Mouse (Mus musculus) kidney, postnatal 36 days (tissue): ENCODE measurements around the gene Mobp.

Experiments used
- DNase-seq, 2 experiments: peaks; one replicate each; pipeline ENCODE4 v3.0.0; 2021 to 2022; ENCODE audit warnings: mixed read lengths in 2 of 2

The Mobp gene

DNA sequence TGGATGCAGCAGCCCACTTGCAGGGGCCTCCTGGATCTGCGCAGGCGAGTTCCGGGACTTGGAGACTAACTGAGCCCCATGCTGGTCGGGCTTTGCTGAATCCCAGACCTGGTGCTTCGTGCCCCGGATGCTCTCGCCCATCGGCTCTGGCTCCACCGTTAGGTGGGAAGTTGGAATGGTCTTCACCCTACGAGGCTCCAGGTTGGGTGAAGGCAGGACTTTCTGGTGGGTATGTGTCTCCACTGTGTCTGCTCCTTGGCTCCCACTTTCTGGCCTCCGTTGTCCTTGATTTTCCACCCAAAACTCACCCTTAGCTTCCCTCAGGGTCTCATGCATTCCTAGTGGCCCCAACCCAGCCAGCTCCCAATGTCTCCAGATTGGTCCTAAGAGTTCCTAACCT is 14.1 kb upstream of the Mobp start:
- no peak for DNase-seq

DNA sequence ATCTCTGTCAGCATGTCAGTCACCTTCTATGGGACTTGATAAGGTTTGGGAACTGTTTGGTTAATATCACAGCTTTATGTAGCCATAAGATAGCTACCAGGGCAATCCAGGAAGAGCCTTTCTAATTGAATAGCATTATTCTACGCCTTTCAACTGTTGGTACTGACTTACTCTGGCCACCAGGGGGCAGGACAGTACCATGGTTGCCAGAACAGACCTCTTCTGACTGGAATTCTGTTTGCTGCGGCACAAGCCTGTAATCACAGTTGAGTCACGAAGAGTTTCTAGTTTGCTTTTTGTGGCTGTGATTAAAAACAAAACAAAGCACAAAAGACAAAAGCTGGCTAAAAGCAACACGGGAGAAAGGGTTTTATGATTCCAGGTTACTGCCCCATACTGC is 8.9 kb upstream of the Mobp start:
- DNase-seq = peak; percentile 64 to 92

DNA sequence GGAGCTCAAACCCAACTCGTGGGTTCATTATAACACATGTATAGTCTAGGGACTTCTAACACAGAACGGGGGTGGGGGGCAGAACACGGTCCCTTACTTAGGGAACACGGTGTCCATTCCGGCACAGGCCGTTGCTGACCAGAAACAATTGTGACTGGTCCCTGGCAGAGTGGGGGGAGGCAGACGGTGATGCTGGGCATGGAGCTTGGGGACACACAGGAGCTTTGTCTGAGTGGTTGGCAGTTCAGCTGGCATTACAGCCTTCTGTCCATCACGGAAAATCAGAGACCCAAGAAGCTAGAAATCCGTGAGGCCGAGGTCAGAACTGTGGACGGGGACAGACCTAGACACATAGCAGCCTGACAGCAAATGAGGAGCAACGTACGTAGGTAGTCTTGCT is 5.0 kb upstream of the Mobp start:
- no peak for DNase-seq

DNA sequence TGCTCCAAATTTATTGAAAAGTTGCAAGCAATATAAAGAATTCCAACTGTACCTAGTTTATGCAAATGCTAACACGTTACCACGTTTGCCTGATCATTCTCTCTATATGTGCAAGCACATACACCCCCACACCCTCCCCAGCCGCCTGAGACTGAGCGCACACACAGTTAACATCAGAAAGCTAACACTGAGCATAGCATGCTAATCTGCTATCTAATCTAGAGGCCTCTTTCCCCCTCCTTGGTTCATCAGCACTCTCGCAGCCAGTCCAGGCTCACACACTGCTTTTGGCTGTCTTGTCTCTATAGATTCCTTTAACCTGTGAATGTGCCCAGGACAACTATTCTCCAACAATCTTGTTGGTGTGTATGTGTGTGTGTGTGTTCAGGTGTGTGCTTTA is 1.6 kb downstream of the Mobp start:
- DNase-seq = no peak

DNA sequence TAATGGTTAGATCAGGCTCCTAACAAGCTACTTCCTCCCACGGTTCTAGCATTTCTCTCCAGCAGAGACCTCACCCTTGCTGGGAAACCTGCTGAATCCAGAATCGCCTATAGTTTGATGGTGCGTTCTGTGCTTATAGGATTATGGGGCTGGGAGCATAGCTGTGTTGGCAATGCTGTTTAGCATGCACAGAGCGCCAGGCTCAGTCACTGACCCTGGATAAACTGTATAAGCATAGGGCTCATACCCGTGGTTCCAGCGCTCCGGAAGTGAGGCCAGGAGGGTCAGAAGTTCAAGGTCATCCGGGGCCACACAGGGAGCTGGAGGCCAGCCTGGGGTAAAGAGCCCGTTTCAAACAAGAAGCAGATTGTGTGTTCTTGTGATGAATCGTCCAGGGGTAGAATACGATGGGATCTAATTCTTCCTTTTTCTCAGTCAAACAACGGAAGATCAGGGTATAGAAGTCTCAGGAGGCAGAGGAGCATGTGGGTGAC is 2.4 kb downstream of the Mobp start:
- no peak for DNase-seq

DNA sequence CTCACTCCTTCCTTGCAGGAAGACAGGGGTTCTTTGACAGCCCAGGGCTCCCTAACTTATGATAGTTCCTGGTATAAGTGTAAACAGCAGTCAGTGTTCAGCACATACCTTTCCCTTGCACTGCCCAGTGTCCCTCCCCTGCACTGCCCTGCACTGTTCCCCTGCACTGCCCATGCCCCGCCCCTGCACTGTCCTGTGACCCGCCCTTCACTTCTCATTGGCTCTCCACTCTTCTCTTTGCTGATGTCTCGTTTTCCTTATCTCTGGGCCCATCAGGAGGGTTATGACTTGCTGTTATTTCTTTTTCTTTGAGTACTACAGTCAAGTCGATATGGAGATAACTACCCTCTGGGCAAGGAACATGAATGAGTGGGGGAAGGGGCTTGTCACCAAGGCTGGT is 8.5 kb downstream of the Mobp start:
- DNase-seq = no peak

DNA sequence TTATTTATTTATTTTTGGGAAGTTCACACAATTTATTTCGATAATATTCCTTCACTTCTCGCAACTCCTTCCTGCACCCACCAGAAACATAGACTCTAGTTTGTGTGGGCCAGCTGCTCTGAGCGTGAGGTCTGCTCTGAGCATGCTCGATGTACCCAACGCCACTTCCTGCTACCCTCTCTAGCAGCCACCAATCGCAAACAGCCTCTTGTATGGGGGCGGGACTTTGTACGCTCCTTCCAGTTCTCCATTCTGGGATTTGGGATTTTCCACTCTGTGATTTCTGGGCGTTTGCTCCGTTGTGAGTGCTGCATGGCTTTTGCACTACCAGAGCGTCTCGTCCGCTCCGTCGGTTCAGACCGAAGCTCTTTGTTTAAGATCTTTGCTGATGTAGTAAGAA is 14.4 kb downstream of the Mobp start:
- no peak for DNase-seq

DNA sequence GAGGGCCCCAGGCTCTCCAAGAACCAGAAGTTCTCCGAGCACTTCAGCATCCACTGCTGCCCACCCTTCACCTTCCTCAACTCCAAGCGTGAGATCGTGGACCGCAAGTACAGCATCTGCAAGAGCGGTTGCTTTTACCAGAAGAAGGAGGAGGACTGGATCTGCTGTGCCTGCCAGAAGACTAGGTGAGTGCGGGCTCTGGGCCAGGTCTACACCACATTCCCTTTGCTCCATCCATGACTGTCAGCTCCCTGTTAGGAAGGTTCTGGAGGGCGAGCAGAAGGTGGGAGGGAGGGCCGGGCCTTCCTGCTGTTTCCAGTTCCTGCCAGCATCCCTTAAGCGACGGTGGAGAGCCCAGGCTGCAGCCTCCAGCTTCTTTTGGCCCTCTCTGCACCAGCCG is 18.3 kb downstream of the Mobp start:
- no peak for DNase-seq

DNA sequence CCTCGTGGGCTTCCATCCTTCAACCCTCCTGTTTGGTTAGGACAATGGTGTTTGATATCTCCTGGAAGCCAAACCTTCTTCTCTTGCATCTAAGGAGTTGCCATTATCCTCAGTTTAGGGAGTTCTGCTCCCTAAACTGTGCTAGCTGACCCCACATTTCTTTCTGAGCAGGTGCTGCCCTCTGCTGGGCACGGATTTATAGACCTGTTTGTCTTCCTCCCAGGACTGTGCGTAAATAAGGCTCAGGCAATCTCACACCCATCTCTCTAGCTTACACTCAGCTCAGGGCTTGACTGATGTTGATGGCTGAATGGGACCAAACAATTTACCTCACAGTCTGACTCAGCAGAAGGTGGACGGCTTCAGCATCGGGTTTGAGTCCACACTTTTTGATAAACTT is 21.8 kb downstream of the Mobp start:
- peak; percentile 42 to 83 for DNase-seq

DNA sequence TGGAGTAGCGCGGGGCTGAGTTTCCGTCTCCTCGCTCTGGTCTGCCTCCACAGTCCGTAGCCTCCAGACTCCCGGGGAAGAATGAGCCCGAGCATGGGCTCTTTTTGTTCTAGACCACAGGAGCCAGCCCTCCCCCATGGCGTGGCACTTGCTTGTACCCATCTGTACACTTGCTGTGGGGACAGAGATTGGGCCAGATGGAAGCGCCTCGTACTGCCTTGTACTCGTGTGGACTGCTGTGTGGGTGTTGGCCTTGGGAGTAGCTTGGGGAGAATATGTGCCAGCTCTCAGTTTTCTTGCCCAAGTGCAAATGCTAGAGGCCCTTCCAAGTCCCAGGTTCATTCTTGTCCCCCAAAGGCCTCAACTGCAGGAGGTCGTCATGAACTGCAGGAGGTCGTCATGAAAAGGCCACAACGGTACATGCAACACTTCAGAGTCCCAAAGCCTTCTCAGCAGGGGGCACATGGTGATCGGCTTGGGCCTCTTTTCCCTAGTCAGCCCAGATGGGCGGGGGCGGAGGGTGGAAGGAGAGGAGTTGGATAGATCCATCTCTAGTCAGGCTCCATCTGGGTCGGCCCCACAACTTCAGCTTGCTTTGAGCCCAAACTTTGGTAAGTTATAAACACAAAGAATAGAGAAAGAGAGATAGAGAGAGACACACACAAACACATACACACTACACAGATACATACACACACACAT is 25.1 kb downstream of the Mobp start:
- no peak for DNase-seq

DNA sequence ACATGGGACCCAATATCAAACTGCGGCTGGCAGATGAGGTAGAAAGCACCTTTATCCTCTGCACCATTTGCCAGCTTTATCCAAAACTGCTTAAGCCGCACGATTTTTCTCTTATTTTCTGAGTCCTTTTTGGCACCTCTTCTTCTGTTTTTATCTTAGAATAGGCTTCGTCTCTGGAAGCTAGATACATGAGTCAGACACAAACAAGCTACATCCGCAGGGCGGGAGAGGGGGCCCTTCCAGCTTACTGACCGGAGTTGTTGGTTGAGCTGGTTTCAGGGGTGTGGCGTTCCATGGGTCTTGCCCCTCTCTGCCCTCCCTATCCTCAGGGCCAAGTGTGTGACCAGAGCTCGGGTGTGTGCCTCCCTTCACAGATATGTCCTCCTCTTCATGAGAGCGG is 29.3 kb downstream of the Mobp start:
- no peak for DNase-seq

DNA sequence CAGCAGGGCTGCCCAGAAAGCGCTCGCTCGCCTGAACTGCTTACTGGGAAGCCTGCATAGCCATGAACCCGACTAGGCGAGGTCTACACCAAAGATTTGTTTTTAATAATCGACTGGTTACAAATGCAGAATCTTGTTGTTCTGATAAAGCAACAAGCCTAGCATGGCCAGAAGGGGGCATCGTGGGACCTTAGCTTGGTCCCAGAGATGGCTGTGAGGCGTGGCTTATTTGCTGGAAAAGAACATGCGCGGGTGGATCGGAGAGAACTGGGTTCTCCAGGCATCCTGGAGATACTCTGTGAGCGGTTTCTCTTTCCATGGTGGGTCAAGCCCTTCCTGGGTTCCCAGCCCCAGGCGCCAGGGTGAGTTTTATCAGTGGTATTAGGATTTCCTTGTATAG is 35.0 kb downstream of the Mobp start:
- DNase-seq = peak; percentile 38 to 72

DNA sequence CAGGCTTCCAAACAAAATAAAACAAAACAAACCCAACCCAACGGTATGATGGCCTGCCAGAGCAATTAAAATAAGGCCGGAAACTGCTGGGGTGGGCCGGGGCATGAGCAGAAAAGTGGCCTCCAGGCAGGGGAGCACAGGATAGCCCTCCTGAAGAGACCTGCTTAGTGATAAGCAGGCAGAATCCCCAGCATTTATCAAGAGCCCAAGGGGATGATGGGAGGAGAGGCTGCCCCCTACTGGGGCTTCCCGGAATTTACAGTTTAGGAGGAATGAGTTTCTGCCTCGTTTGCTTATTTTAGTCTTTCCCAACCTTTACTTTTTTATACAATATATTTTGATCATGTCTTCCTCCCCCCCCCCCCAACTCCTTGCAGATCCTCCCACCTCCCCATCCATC is 37.3 kb downstream of the Mobp start:
- peak in 1 of 2 experiments; percentile 26 for DNase-seq

DNA sequence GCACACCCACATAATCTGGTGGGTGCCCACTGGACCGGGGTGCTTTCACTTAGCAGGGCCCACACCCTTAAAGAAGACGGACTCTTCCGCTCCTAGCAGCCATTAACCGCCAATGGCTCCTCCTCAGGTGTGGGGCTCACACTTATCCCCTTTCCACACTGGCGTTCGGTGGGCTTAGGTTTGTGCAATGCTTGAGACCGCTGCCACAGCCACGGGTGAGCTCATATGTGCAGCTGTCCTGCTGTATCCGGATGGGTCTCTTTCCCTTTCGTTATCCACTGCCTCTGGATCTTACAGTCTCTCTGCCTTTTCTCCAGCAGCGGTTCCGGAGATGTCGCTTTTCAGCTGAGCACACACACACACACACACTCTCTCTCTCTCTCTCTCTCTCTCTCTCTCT is 41.4 kb downstream of the Mobp start:
- no peak for DNase-seq

DNA sequence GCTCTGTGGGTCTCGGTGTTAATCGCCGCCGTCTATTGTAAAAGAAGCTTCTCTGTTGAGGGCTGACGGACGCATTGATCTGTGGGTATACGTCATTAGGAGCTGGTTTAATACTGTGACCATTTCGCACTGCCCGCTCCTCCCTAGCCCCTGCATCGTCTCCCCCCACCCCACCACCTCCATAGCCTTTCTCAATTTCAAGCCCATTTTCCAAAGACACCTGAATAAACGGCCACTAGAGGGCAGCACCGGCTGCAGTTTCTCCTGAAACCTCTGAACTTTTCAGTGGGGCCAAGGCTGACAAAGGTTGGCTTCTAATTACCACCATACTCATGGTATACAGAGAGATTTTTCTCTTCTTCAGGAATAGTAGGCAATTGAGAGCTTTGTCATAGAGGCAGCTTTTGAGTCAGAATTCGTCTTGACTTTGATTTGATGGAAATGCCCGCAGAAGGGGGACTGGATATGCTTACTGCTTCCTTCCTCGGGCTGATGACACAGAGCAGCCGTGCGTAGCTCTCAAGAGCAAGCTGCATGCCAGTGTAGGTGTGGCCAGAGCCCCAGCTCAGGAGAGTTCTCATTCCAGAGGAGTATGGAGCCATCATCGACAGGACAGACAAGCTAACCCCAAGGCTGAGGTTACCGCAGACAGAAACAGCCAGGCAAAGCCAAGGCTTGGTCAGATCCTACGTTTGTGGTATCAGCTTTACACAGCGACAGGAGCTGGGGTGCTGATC is 42.0 kb downstream of the Mobp start:
- peak; percentile 69 to 95 for DNase-seq

DNA sequence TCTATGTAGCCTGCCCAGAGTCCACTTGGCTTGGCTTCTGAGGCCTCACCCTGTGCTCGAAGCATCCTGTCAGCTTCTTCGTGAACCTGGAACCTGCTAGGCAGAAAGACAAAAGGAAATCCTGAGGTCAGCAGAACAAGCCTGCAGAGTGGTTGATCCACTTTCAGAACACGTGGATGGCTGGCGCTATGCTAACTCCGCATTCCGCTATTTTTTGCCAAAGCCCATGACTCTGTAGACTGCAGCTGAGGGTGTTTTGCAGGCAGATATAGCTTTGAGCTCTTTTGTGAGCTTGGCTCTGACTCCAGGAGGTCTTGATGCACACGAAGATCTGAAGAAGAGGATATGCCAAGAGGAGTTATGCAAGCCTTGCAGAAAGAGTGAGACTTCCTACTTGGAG is 43.2 kb downstream of the Mobp start:
- DNase-seq = no peak

DNA sequence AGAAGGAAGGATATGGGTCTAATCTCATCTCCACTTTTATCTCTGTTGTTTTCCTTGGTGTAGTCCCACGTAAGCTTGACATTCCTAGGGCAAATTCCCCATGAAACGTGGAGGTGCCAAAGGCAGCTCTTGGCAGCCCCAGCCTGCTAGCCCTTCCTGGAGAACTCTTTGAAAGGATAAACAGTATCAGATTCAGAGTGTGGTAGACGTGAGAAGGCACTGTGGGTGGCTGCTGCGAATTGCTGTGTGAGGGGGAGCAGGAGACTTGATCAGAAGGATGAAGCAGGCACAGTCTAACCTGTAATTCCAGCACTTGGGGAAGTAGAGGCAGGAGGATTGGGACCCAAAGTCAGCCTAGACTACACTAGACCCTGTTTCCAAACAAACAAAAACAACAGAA is 51.4 kb downstream of the Mobp start:
- DNase-seq = no peak

DNA sequence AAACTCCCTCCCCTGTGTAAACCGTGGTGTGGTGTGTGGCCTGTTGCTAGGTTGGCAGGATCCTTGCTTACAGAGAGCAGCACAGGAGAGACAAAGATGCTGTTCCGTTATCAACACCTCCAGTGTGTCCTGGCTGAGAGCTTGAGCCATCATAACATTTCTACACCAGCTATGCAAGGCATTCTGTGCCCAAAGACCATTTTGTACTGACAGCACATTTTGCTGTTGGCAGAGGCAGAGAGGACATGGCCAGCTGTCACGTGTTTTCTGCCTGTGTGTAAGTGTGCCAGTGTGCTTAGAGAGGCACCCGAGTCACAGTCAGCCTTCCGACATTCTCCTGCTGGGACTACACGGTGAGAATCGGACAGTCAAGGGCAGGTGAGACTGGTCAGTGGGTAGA is 52.2 kb downstream of the Mobp start:
- no peak for DNase-seq

DNA sequence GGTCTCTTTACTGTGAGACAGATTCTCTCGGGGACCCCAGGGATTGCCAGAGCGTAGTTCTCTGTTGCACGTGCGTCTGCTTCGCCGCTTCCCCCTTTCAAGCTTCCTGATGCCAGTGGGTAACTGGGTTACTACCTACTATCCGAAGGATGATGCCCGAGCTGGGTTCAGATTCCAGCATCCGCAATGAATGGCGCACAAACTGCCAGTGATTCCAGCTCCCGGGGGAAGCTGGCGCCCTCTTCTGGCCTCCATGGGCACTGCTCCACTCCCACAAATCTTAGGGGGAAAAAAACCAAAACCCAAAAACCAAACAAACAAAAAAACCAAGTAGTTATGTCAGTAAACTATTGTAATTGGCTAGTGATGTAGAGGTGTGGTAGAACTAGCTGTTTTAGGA is 53.2 kb downstream of the Mobp start:
- DNase-seq = peak in 1 of 2 experiments; percentile 36

DNA sequence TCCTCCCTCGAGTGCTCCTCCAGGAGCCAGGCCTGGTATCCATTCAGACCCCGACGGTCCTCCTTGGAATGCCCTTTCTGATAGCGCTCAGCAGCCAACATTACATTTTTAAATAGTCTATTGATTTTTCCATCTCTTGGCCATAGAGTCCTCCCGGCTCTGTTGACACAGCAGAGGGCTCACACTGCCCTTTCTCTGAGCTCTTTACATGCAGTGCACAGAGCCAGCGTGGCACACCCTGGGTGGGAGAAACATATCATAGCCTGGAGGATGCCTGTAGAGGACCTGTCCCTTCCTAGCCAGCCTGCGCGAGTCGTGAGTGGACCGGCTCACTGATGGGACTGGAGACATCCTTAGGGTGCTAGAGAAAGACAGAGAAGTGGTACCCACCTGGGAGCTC is 54.4 kb downstream of the Mobp start:
- no peak for DNase-seq

DNA sequence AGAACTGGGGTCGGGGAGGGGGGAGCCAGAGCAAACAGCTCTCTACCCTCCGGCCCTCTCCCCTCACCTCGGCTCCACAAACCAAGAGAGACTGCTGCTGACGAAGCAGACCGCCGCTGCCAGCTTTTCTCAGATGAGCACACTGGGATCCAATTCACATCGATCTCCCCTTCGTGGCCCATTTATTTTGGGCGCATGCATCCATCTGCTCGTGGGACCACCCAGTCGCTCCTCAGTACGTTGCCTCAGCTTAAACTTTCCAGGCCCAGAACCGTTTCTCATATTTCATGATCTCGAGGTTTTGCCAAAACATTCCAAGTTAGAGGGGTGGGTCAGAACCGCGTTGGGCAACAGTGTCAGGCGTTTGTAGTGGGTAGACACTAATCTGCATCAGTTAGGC is 57.4 kb downstream of the Mobp start:
- no peak for DNase-seq

DNA sequence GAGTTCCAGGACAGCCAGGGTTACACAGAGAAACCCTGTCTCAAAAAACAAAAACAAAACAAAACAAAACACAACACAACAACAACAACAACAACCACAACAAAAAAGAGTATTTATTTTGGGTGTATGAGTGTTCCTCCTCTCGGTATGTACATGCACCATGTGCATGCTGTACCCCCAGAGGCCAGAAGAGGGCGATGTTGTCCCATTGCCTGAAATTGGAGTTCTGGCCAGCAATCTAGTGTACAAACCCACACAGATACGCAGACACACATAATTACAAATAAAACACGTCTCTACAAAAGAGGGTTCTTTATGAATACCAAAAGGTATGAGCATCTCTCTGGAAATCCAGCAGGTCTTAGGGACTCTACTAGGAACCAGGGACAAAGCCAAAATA is 60.6 kb downstream of the Mobp start:
- peak in 1 of 2 experiments; percentile 54 for DNase-seq

DNA sequence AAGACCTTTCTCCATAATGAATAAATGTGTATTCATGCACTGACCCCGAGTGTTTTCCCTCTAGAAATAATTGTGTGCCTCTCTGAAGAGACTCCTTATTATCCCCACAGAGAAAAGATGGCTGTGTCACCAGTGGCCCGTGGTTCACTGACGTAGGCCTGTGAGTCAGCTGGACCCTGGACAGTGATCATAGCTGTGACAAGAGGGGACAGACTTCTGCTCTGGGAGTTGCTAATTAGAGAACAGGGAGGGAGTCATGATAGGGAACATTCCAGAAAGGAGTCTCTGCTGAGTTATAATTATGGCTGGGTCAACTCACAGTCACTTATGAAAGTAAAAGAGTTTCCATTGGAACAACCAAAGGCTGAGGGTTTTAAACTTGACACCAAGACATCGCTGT is 61.4 kb downstream of the Mobp start:
- DNase-seq = no peak

DNA sequence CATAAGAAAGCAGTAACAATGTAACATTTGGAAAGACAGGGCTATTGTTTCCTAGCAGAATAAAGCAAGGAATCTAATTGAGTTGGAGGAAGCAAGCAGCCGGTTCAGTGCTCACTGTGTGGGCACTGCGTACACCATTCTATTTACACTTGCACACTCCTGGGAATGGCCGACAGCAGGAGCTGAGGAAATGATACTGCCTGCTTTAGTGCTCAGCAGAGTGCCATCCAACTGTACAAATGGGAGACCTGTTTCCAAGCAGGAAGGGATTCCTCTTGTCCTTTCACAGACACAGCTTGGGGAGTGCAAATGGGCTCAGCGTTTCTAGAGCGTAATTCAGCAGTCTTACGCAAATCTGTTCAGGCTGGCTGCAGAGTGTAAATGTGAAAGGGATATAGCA is 63.4 kb downstream of the Mobp start:
- no peak for DNase-seq
